Mouse (Mus musculus): ENCODE measurements around the gene Pafah2.
A peak's percentile ranks its signal among the peaks of the same experiment; 100 is the strongest.

Pafah2 gene

GRCm38 (mm10) chr4:134461252-134461651, 65.1 kb downstream of the Pafah2 start:
- no peak for DNase-seq (ENCODE audit: low spot score)

- DNase-seq (ENCODE audit: low spot score), result no peak
Measured at GRCm38 (mm10) chr4:134465789-134466188, 69.7 kb downstream of the Pafah2 start.

- no peak for DNase-seq (ENCODE audit: low spot score)
Measured at GRCm38 (mm10) chr4:134466381-134467262, 70.5 kb downstream of the Pafah2 start.

GRCm38 (mm10) chr4:134467435-134468214, 71.5 kb downstream of the Pafah2 start:
- peak; percentile 19 for DNase-seq (ENCODE audit: low spot score)

- DNase-seq (ENCODE audit: low spot score), result peak; percentile 86
Measured at GRCm38 (mm10) chr4:134468215-134468575, 72.1 kb downstream of the Pafah2 start, which contains the start of gene Stmn1. TSS of gene Stmn1 (plus strand) at chr4:134468320.

GRCm38 (mm10) chr4:134468578-134469266, 72.6 kb downstream of the Pafah2 start:
- peak; percentile 91 for DNase-seq (ENCODE audit: low spot score)

- no peak for DNase-seq (ENCODE audit: low spot score)
Measured at GRCm38 (mm10) chr4:134469341-134469796, 73.2 kb downstream of the Pafah2 start.

- no peak for DNase-seq (ENCODE audit: low spot score)
Measured at GRCm38 (mm10) chr4:134469985-134470384, 73.9 kb downstream of the Pafah2 start.

GRCm38 (mm10) chr4:134471469-134471868, 75.3 kb downstream of the Pafah2 start:
- DNase-seq (ENCODE audit: low spot score), result no peak

- DNase-seq (ENCODE audit: low spot score), result no peak
Measured at GRCm38 (mm10) chr4:134473764-134474163, 77.6 kb downstream of the Pafah2 start.

- no peak for DNase-seq (ENCODE audit: low spot score)
Measured at GRCm38 (mm10) chr4:134474240-134474639, 78.1 kb downstream of the Pafah2 start.

GRCm38 (mm10) chr4:134476899-134477298, 80.8 kb downstream of the Pafah2 start:
- DNase-seq (ENCODE audit: low spot score), result no peak

Data from T-cell, adult 2 months (primary cell).